Mouse (Mus musculus) embryonic facial prominence, embryonic 15.5 days (tissue): ENCODE data around the gene Prdm16. TPM values are rescaled to one million over a fixed set of nuclear protein-coding genes. Genes with fewer than 3 reads are reported as not detected.

ENCODE experiments used
- ATAC-seq: fragments of 200-750 bp; cut with Nextera tagmentation; 2 replicates; pipeline ENCODE4 v1.8.0; 2017; ENCODE audit warnings: low read depth, moderate TSS enrichment; ENCODE audit not compliant: insufficient number of reproducible peaks, low FRiP score, low TSS enrichment
- H3K27ac ChIP-seq: fragments of 300-500 bp; sonication (generic); replicated peaks from 2 replicates; pipeline ENCODE4 v1.5.1; 2015; ENCODE audit warnings: mild to moderate bottlenecking, inconsistent platforms
- H3K27me3 ChIP-seq: fragments of 300-500 bp; sonication (generic); 2 replicates; pipeline ENCODE4 v1.6.1; 2015; ENCODE audit warnings: inconsistent platforms
- H3K36me3 ChIP-seq: fragments of 300-500 bp; sonication (generic); 2 replicates; pipeline ENCODE4 v1.6.1; 2015; ENCODE audit warnings: mild to moderate bottlenecking, inconsistent platforms
- H3K4me1 ChIP-seq: fragments of 300-500 bp; sonication (generic); 2 replicates; pipeline ENCODE4 v1.6.1; 2015; ENCODE audit warnings: inconsistent platforms
- H3K4me2 ChIP-seq: fragments of 300-500 bp; sonication (generic); replicated peaks from 2 replicates; pipeline ENCODE4 v1.6.1; 2015; ENCODE audit warnings: mild to moderate bottlenecking, inconsistent platforms
- H3K4me3 ChIP-seq: fragments of 300-500 bp; sonication (generic); replicated peaks from 2 replicates; pipeline ENCODE4 v1.5.1; 2015; ENCODE audit warnings: mild to moderate bottlenecking, inconsistent platforms
- H3K9ac ChIP-seq: fragments of 300-500 bp; sonication (generic); 2 replicates; pipeline ENCODE4 v1.6.1; 2015; ENCODE audit warnings: inconsistent platforms
- H3K9me3 ChIP-seq: fragments of 300-500 bp; sonication (generic); replicated peaks from 2 replicates; pipeline ENCODE4 v1.6.1; 2016; ENCODE audit warnings: inconsistent platforms
- WGBS: fragments of 180-500 bp; shearing (Covaris S2); methylation state at CpG from one replicate; pipeline ENCODE4 v1.1.7; 2015; 5-methylcytosine and 5-hydroxymethylcytosine counted together
- polyA plus RNA-seq: library from polyadenylated mRNA; unstranded; fragments of >200 nt; fragmentation: Nextera tagmentation; extraction: Ambion mirVana; gene quantifications from 2 replicates; pipeline ENCODE4 v1.2.1, GENCODE M21; 2015

The Prdm16 gene
- polyA plus RNA-seq, 1 experiment from 2014 or later: 12.5 TPM

DNA sequence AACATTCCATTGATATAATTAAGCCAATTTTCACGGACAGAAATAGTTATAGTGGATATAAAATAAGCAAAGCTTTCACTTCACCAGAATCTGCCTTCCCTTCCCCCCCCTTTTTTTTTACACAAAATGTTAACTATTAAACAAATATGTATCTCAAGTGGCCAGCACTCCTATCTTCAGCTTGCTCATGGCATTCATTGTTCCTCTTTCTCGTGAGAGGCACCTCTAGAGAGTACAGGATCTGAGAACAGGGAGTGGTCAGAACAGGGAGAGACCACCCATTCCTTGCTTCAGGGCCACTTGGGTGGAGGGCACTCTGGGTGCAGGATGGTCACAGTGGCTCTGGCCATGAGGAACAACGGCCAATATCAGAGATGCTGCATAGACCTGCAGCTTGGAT, 5.9 kb downstream of the Prdm16 start:
- no peak overlapping the region for H3K9ac ChIP-seq
- no peaks in the 10 kb centered on the region for H3K9me3 ChIP-seq
- H3K4me1 ChIP-seq: peaks cover 23% of the 10 kb centered on the region
- H3K36me3 ChIP-seq: no peaks in the 10 kb centered on the region
- no peak overlapping the region for H3K27ac ChIP-seq
- 46% methylated on average over 3 of the region's 3 CpGs for WGBS
- peaks cover 57% of the 10 kb centered on the region for H3K27me3 ChIP-seq
- no peak for ATAC-seq
- no peak overlapping the region for H3K4me2 ChIP-seq
- no peak overlapping the region for H3K4me3 ChIP-seq

DNA sequence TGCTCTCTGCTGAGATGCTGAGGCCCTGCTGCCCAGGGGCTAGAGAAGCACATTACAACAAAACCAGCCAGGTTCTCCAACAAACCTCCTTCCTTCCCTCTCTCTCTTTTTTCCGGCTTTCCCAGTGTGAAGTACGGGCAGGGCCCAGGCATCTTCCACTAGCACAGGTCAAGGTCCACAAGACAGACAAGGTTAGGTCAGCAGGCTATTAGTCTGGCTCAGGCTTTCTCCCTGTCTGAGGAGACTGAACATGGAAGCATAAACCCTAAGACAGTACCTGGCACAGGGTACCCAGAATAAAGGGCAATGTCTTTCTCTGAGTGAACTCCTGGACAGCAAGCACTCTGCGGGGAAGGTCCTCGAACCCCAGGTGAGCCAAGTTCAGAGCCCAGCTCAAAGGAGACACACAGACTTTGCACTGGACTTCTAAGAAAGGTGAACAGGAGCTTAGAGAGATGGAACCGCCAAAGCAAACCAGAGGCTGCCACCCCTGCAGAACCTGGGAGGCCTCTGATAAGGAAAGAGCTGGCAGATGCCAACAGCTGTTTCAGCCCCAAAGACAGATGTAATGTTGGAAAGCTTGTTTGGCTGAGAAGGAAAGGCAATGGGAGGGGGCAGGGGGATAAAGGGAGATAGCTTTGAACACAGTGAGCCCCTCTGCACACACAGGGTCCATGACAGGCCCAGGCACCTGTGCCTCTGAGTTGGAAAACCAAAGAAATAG, 9.1 kb downstream of the Prdm16 start:
- Histone ChIP-seq H3K27me3 (peaks cover 26% of the 10 kb centered on the region), H3K27ac (no peak overlapping the region), H3K4me3 (no peak overlapping the region), H3K9me3 (no peaks in the 10 kb centered on the region), H3K4me1 (peaks cover 16% of the 10 kb centered on the region), H3K36me3 (no peaks in the 10 kb centered on the region), H3K9ac (no peak overlapping the region), H3K4me2 (no peak overlapping the region)
- WGBS: 77% methylated on average over 5 of the region's 5 CpGs
- ATAC-seq: no peak

DNA sequence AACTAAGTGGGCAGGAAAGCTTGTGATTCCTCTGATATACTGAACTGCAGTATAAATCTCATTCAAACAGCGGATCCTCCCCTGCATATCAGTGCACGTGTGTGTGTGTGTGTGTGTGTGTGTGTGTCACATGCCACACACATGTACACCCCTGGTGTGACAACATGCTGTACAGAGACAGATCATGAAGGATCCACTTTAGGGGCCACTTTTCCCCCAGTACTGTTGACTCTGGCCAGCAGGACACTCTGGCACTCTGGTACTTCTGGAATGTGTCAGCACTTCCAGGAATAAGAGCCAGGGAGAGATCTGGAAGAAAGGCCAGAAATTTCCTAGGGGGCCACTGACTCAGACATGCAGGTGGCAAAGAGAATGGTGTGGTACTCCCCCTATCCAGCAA, 10.4 kb downstream of the Prdm16 start:
- Histone ChIP-seq H3K4me3 (no peak overlapping the region), H3K27ac (no peak overlapping the region), H3K4me2 (no peak overlapping the region), H3K36me3 (no peaks in the 10 kb centered on the region), H3K27me3 (peaks cover 21% of the 10 kb centered on the region), H3K9me3 (no peaks in the 10 kb centered on the region), H3K9ac (no peak overlapping the region), H3K4me1 (peaks cover 16% of the 10 kb centered on the region)
- WGBS: 86% methylated on average over 2 of the region's 2 CpGs
- ATAC-seq: no peak

DNA sequence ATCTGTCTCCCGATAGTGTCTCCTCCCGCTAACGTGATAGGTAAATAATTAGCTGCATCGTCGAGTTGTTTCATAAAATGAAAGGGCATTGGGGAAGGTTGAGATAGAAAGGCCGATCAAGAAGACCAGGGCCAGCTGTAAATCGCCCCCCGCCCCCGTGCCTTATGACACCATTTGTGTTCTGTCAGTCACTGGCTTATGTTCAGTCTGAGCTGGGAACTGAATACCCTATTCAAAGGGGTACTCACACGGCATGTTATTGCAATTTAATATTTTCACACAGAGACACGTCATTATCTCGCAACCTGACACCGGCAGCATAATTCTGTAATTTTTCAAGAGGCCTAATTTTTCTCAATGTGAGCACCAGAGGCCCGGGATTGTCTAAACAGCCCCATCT, 11.0 kb downstream of the Prdm16 start:
- H3K9me3 ChIP-seq: no peaks in the 10 kb centered on the region
- no peaks in the 10 kb centered on the region for H3K36me3 ChIP-seq
- no peak overlapping the region for H3K4me2 ChIP-seq
- H3K4me1 ChIP-seq: peaks cover 16% of the 10 kb centered on the region
- ATAC-seq: no peak
- no peak overlapping the region for H3K9ac ChIP-seq
- no peak overlapping the region for H3K4me3 ChIP-seq
- no peak overlapping the region for H3K27ac ChIP-seq
- 53% methylated on average over 14 of the region's 14 CpGs for WGBS
- peaks cover 15% of the 10 kb centered on the region for H3K27me3 ChIP-seq

DNA sequence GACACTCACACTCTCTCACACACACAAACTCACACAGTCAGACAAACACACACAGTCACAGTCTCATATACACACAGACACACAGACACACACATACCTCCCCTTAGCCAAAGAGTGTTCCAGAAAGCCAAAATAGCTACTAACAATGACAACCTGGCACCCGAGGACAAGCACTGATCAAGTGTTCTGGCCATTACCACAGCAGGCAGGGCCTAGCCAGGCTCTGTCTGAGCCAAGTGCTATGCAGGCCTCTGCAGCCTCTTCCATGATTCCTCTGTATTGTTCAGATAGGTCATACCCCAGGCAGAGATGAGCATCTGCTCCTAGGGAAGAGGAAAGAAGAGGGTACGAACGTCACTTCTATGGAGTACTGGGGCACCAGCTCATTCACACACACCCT, 13.4 kb downstream of the Prdm16 start:
- no peak overlapping the region for H3K9ac ChIP-seq
- peaks cover 13% of the 10 kb centered on the region; the same call in 1 of the 2 replicates for H3K4me1 ChIP-seq
- H3K36me3 ChIP-seq: no peaks in the 10 kb centered on the region
- no peak overlapping the region for H3K4me2 ChIP-seq
- H3K27ac ChIP-seq: no peak overlapping the region
- H3K9me3 ChIP-seq: no peaks in the 10 kb centered on the region
- H3K27me3 ChIP-seq: peaks cover 6% of the 10 kb centered on the region
- 78% methylated on average over 3 of the region's 3 CpGs for WGBS
- no peak for ATAC-seq
- no peak overlapping the region for H3K4me3 ChIP-seq

DNA sequence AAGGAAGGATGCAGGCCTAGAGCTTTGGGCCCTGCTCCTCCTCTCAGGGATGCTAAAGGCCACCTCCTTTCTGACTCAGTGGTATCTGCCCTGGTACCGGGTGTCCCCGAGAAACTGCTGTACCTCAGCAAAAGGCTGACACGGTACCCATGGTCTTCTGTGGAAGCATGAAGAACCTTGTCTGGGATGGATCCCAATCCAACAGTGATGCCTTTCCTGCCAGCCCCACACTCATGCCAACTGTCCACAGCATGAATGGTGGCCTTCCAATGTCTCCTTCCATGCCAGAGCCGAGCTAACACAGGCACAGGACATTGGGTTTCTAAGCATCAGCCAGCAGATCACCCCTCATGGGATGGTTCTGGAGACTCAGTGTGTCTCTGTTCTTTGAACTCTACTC, 14.2 kb downstream of the Prdm16 start:
- Histone ChIP-seq H3K36me3 (no peaks in the 10 kb centered on the region), H3K9ac (no peak overlapping the region), H3K4me2 (no peak overlapping the region), H3K4me3 (no peak overlapping the region), H3K4me1 (peaks cover 10% of the 10 kb centered on the region; the same call in 1 of the 2 replicates), H3K27ac (no peak overlapping the region), H3K9me3 (no peaks in the 10 kb centered on the region), H3K27me3 (peaks cover 3% of the 10 kb centered on the region)
- WGBS: 90% methylated on average over 4 of the region's 4 CpGs
- no peak for ATAC-seq

DNA sequence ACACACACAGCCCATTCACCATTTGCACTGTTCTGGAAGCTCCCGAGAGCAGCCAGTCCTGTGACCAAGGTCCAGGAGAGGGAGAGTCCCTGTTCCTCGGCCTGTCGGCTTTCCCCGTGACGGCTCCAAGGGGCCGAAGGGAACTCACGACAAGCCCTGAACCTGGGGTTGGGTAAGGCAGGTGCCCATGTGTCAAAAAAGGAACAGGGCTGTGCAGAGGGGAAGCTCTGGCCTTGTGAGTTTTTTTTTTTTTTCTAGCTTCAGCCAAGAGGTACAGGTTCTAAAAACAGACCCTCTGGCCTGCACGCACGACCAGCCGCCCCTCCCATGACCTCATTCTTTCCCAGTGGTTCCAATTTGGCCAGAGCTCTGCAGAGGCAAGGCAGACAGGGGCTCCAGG, 25.5 kb downstream of the Prdm16 start:
- H3K9ac ChIP-seq: no peak overlapping the region
- ATAC-seq: no peak
- H3K4me2 ChIP-seq: no peak overlapping the region
- no peak overlapping the region for H3K4me3 ChIP-seq
- WGBS: 78% methylated on average over 10 of the region's 10 CpGs
- H3K36me3 ChIP-seq: no peaks in the 10 kb centered on the region
- H3K4me1 ChIP-seq: no peaks in the 10 kb centered on the region
- 0 out of 2 replicates have a peak, but pooled peaks cover 2% of the 10 kb centered on the region for H3K27me3 ChIP-seq
- no peaks in the 10 kb centered on the region for H3K9me3 ChIP-seq
- H3K27ac ChIP-seq: no peak overlapping the region

DNA sequence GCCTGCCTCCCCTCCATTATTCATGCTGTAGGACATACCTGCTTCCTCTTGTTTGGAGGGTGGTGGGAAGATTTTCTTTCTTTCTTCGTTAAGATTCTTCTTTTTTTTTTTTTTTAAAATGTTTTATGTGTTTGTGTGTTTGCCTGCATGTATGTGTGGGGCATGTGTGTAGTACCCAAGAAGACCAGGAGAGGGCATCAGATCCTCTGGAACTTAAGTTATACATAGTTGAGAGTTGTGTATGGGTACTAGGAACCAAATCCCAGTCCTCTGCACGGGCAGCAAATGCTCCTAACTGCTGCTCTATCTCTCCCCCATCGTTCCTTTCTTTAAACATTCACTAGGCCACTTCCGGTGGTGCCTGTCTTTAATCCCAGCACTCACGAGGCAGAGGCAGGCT, 28.9 kb downstream of the Prdm16 start:
- Histone ChIP-seq H3K36me3 (no peaks in the 10 kb centered on the region), H3K4me3 (no peak overlapping the region), H3K9me3 (no peaks in the 10 kb centered on the region), H3K27ac (no peak overlapping the region), H3K27me3 (0 out of 2 replicates have a peak, but pooled peaks cover 4% of the 10 kb centered on the region), H3K4me2 (no peak overlapping the region), H3K4me1 (peaks cover 6% of the 10 kb centered on the region; the same call in 1 of the 2 replicates), H3K9ac (no peak overlapping the region)
- 90% methylated on average over 5 of the region's 5 CpGs for WGBS
- ATAC-seq: no peak

DNA sequence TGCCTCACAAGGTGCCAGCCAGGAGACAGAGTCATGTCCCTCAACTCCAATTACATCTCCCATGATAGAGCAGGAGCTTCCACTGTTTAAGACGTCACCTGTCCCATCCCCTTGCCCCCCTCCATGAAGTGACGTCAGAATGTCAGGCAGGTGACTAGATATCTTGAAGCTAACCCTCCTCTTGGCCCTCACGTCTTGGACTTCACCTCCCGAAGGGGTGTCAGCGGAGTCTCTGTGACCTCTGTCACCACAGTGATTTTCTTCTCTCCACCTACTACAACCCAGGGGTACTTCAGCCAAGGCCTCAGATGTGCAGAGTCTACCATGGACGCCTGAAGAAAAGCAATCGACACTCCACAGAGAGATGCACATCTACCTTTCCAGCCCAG, 32.2 kb downstream of the Prdm16 start:
- Histone ChIP-seq H3K4me2 (no peak overlapping the region), H3K36me3 (no peaks in the 10 kb centered on the region), H3K9me3 (no peaks in the 10 kb centered on the region), H3K9ac (no peak overlapping the region), H3K27me3 (0 out of 2 replicates have a peak, but pooled peaks cover 4% of the 10 kb centered on the region), H3K27ac (no peak overlapping the region), H3K4me3 (no peak overlapping the region), H3K4me1 (peaks cover 14% of the 10 kb centered on the region)
- no peak for ATAC-seq
- 75% methylated on average over 7 of the region's 7 CpGs for WGBS

DNA sequence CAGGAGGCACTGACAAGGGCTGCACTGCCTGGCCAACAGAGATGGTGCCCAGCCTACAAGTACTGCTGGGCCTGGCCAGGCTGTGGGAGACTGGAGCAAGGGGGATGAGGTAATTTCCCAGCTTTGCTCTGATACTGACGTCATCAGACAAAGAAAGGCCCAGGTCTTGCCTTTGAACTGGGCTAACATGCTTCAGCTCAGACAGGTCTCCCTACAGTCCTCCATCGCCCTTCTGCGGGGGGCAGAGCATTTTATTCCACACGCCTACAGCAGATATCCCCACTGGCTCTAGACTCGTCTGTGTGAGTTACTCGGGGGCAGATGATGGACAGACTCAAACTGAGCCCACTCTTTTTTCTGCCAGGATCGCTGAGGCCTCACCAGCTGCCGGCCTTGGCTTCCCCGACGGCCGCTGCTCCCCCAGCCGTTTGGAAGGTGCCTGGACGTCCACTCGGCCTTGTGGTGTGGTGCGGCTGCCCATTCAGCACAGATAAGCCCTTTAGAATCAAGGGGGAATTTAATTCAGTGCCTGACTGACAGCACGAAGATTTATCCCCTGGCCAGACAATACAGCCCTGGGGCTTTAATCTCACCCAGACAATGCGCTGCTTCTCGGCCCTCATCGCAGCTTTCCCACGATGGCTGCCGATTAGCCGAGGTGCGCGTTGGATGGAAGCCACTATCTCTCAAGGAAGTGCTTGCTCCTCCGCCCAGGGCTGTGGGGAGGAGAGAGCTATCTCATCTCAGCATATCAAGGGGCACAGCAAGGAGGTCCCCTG, 32.8 kb downstream of the Prdm16 start:
- H3K27ac ChIP-seq: no peak overlapping the region
- H3K9me3 ChIP-seq: no peaks in the 10 kb centered on the region
- no peak for ATAC-seq
- 0 out of 2 replicates have a peak, but pooled peaks cover 4% of the 10 kb centered on the region for H3K27me3 ChIP-seq
- H3K9ac ChIP-seq: no peak overlapping the region
- no peaks in the 10 kb centered on the region for H3K36me3 ChIP-seq
- WGBS: 37% methylated on average over 25 of the region's 25 CpGs
- peaks cover 18% of the 10 kb centered on the region for H3K4me1 ChIP-seq
- no peak overlapping the region for H3K4me3 ChIP-seq
- H3K4me2 ChIP-seq: no peak overlapping the region

DNA sequence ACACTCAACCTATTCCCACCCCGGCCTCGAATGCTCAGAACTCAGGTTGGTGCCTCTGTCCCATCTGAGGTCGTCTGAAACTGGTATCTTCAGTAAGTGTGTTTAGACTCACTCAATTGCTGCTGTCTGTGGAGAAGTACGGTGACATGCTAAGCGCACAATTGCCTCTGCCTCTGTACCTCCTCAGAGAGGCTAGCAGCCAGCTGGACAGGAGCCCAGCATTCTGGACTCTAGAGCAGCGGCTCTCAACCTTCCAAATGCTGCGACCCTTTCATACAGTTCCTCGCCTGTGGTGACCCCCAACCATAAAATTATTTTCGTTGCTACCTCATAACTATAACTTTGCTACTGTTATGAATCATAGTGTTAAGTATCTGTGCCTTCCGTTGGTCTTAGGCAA, 34.3 kb downstream of the Prdm16 start:
- Histone ChIP-seq H3K36me3 (no peaks in the 10 kb centered on the region), H3K4me1 (peaks cover 24% of the 10 kb centered on the region)
- 73% methylated on average over 10 of the region's 10 CpGs for WGBS

More for the DNA sequence above, 34.3 kb downstream of the Prdm16 start:
- ATAC-seq: no peak
- no peaks in the 10 kb centered on the region for H3K9me3 ChIP-seq
- H3K4me2 ChIP-seq: no peak overlapping the region
- H3K9ac ChIP-seq: no peak overlapping the region
- 0 out of 2 replicates have a peak, but pooled peaks cover 8% of the 10 kb centered on the region for H3K27me3 ChIP-seq
- no peak overlapping the region for H3K4me3 ChIP-seq
- H3K27ac ChIP-seq: no peak overlapping the region
